Mouse (Mus musculus) forebrain, embryonic 12.5 days (tissue): ENCODE measurements around the gene Slc13a4. TPM values are rescaled to one million over a fixed set of nuclear protein-coding genes. Genes with fewer than 3 reads are reported as not detected.

Source experiments
- ATAC-seq: fragments of 200-750 bp; cut with Nextera tagmentation; 2 replicates; pipeline ENCODE4 v1.8.0; 2017; ENCODE audit warnings: moderate TSS enrichment; ENCODE audit not compliant: low FRiP score
- H3K27ac ChIP-seq: fragments of 300-500 bp; sonication (generic); 2 replicates; pipeline ENCODE4 v1.5.1; 2016; ENCODE audit warnings: mild to moderate bottlenecking
- H3K27me3 ChIP-seq: fragments of 300-500 bp; sonication (generic); 2 replicates; pipeline ENCODE4 v1.6.1; 2016; ENCODE audit warnings: mild to moderate bottlenecking
- H3K36me3 ChIP-seq: fragments of 300-500 bp; sonication (generic); replicated peaks from 2 replicates; pipeline ENCODE4 v1.6.1; 2016; ENCODE audit warnings: mild to moderate bottlenecking
- H3K4me1 ChIP-seq: fragments of 300-500 bp; sonication (generic); 2 replicates; pipeline ENCODE4 v1.6.1; 2016
- H3K4me2 ChIP-seq: fragments of 300-500 bp; sonication (generic); 2 replicates; pipeline ENCODE4 v1.6.1; 2016; ENCODE audit warnings: mild to moderate bottlenecking, moderate library complexity
- H3K4me3 ChIP-seq: fragments of 300-500 bp; sonication (generic); replicated peaks from 2 replicates; pipeline ENCODE4 v1.5.1; 2016; ENCODE audit warnings: mild to moderate bottlenecking
- H3K9ac ChIP-seq: fragments of 300-500 bp; sonication (generic); 2 replicates; pipeline ENCODE4 v1.6.1; 2016; ENCODE audit warnings: mild to moderate bottlenecking
- H3K9me3 ChIP-seq: fragments of 300-500 bp; sonication (generic); 2 replicates; pipeline ENCODE4 v1.6.1; 2016
- WGBS: fragments of 180-500 bp; shearing (Covaris S2); methylation state at CpG from one replicate; pipeline ENCODE4 v1.1.7; 2016; 5-methylcytosine and 5-hydroxymethylcytosine counted together
- polyA plus RNA-seq: library from polyadenylated mRNA; unstranded; fragments of >200 nt; fragmentation: Nextera tagmentation; extraction: Ambion mirVana; gene quantifications from 2 replicates; pipeline ENCODE4 v1.2.1, GENCODE M21; 2016

Gene Slc13a4
- polyA plus RNA-seq, 1 experiment from 2014 or later: 0.14 TPM

DNA sequence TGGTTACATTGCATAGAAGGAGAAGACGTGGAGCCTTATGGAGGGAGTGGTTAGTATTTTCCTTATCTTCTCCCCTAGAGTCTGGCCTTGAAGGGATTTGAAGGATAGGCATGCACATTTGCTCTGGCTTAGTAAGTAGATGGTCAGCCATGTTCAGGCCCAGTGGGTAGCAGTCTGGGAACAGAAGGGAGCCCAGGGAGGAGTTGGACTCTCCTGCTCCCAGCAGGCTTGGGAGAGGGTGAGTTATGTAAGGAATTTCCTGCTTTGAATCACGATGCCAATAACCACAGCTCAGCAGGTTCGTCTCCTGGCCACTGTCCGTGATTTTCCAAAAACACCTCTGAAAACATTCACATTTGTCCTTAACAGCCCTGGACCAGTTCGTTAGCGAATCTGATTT is 22.9 kb upstream of the Slc13a4 start:
- no peak overlapping the region for H3K9ac ChIP-seq
- H3K4me2 ChIP-seq: no peak overlapping the region
- 0 out of 2 replicates have a peak, but pooled peaks cover 2% of the 10 kb centered on the region for H3K27me3 ChIP-seq
- 0 out of 2 replicates have a peak, but pooled peaks cover 2% of the 10 kb centered on the region for H3K4me1 ChIP-seq
- no peak for ATAC-seq
- H3K36me3 ChIP-seq: no peaks in the 10 kb centered on the region
- no peak overlapping the region for H3K4me3 ChIP-seq
- H3K27ac ChIP-seq: no peak overlapping the region
- H3K9me3 ChIP-seq: no peaks in the 10 kb centered on the region
- WGBS: 59% methylated on average over 6 of the region's 6 CpGs

DNA sequence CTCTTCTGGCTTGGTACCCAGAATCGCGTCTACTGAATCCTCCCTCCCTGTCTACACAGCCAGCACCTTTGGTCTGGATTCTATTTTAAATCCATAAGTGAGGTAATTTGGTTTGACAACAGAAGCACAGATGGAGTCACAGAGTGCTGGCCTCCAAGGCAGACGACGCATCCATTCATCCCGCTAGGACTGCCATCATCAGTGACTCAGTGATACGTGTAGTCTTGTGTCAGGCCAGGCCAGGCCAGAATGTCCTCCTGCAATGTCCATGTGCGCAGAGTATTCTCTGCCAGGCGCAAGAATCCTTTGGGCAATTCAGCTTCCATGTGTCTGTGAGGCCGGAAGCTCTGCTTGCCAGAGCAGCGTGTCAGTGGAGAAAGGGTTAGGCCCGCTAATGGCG is 22.0 kb upstream of the Slc13a4 start:
- H3K4me2 ChIP-seq: no peak overlapping the region
- no peak overlapping the region for H3K9ac ChIP-seq
- 0 out of 2 replicates have a peak, but pooled peaks cover 2% of the 10 kb centered on the region for H3K4me1 ChIP-seq
- H3K4me3 ChIP-seq: no peak overlapping the region
- H3K36me3 ChIP-seq: no peaks in the 10 kb centered on the region
- no peaks in the 10 kb centered on the region for H3K9me3 ChIP-seq
- 96% methylated on average over 12 of the region's 12 CpGs for WGBS
- no peak for ATAC-seq
- H3K27me3 ChIP-seq: 0 out of 2 replicates have a peak, but pooled peaks cover 4% of the 10 kb centered on the region
- H3K27ac ChIP-seq: no peak overlapping the region

DNA sequence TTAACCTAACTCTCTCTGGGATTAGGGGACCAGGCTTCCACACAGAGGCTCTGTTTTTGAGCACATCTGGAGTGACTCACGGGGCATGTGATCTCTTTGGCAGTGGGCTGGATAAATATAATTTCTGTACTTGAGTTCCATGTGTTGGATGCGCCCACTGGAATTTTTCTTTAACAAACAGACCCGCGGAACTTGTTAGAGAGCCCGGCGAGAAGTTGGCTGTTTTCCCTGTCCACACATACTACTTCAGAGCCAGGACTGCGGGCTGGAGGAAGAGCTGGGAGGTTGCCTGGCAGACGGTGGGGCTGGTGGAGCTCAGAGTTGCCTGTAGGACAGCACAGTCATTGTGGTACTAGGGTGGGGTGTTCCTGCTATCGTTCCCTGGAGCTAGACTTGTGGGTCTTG is 18.2 kb upstream of the Slc13a4 start, which contains the start of gene Fam180a:
Fam180a (minus strand) TSS at position 31 of the 405 bp plus-strand sequence.
- Histone ChIP-seq H3K27me3 (0 out of 2 replicates have a peak, but pooled peaks cover 4% of the 10 kb centered on the region), H3K9ac (no peak within 1 kb of the TSS), H3K4me3 (no peak within 1 kb of the TSS), H3K9me3 (no peaks in the 10 kb centered on the region), H3K27ac (no peak within 1 kb of the TSS), H3K4me1 (no peaks in the 10 kb centered on the region), H3K4me2 (no peak within 1 kb of the TSS), H3K36me3 (no peaks in the 10 kb centered on the region)
- 82% methylated on average over 9 of the region's 9 CpGs for WGBS
- no peak for ATAC-seq

DNA sequence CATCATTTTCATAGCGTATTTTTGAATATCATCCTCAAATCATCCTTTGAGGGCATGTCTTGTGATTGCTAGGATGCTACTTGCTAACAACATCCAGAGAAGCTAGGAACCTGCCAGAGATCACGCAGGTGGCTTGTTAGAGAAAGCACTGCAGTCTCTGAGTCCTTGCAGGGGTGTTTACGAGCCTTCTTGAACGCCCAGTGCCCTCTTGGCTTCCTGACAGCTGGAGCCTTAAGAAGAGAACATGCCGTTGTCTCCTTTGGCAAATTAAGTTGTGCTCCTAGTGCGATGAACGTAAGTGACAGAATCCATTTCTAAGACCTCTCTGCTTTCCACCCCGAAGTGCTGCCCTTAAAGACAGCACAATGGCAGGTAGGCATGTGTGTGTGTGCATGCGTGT is 16.4 kb upstream of the Slc13a4 start:
- ATAC-seq: no peak
- Histone ChIP-seq H3K4me2 (no peak overlapping the region), H3K27ac (no peak overlapping the region), H3K9ac (no peak overlapping the region), H3K27me3 (0 out of 2 replicates have a peak, but pooled peaks cover 4% of the 10 kb centered on the region), H3K4me1 (no peaks in the 10 kb centered on the region), H3K36me3 (no peaks in the 10 kb centered on the region), H3K4me3 (no peak overlapping the region), H3K9me3 (no peaks in the 10 kb centered on the region)
- WGBS: 81% methylated on average over 9 of the region's 9 CpGs

DNA sequence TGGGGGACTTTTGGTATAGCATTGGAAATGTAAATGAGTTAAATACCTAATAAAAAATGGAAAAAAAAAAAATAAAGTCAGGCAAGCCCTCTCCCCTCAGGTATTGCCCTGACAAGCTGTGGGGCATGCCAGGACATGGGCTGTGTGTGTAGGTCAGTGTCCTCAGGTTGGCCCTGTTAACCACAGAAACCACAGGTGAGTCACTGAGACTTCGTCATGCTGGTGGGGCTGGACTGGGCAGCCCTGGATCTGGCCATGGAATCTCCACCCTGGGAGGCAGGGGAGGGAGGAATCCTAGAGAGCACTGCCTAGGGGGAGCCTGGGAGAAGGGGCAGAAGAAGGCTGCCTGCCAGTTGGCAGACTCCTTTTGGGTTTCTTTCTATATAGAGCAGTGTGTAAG is 15.1 kb upstream of the Slc13a4 start:
- no peaks in the 10 kb centered on the region for H3K4me1 ChIP-seq
- no peaks in the 10 kb centered on the region for H3K36me3 ChIP-seq
- no peak overlapping the region for H3K4me3 ChIP-seq
- H3K27ac ChIP-seq: no peak overlapping the region
- no peaks in the 10 kb centered on the region for H3K9me3 ChIP-seq
- H3K9ac ChIP-seq: no peak overlapping the region
- no peak overlapping the region for H3K4me2 ChIP-seq
- 0 out of 2 replicates have a peak, but pooled peaks cover 4% of the 10 kb centered on the region for H3K27me3 ChIP-seq
- 92% methylated on average over 1 of the region's 1 CpGs for WGBS
- no peak for ATAC-seq

DNA sequence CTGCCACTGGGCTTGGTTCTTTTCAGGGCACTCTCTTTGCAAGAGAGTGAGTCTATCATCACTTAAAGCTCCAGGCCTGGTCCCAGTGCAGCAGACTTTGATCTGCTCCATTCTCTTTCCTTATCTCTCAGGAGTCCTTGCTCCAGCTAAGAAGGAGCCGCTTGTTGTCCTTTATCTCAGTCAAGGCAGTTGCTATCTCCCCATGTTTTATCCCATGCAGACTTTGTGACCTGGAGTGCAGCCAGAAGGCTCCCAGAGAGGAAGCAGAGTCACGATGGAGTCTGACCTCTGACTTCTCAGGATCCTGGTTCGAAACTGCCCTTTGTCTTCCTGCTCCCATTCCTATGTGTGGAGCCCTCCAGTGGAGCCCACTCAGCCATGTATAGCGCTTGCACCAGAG is 13.2 kb upstream of the Slc13a4 start:
- H3K27ac ChIP-seq: no peak overlapping the region
- H3K9me3 ChIP-seq: no peaks in the 10 kb centered on the region
- H3K9ac ChIP-seq: no peak overlapping the region
- no peak overlapping the region for H3K4me2 ChIP-seq
- H3K27me3 ChIP-seq: 0 out of 2 replicates have a peak, but pooled peaks cover 4% of the 10 kb centered on the region
- no peak overlapping the region for H3K4me3 ChIP-seq
- ATAC-seq: no peak
- WGBS: 84% methylated on average over 4 of the region's 4 CpGs
- no peaks in the 10 kb centered on the region for H3K36me3 ChIP-seq
- H3K4me1 ChIP-seq: no peaks in the 10 kb centered on the region

DNA sequence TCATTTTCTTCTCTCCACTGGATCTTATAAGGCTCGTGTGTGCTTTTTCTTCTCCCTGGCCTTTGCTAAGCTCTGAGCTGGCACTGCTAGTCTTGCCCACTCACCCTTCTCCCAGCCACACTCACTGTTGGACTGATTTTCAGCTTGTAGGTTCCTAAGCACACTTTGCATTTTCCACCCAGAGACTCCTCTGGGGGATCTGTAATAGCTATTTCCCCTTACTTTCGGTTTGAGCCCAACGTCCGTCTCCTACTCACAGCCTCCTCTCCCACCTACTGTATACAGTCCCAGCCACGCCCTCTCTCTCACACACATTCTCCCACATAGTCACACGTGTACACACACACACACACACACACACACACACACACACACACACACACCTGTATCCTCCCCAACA is 11.9 kb upstream of the Slc13a4 start:
- 75% methylated on average over 6 of the region's 6 CpGs for WGBS
- Histone ChIP-seq H3K27ac (no peak overlapping the region), H3K27me3 (no peaks in the 10 kb centered on the region), H3K4me1 (no peaks in the 10 kb centered on the region), H3K4me2 (no peak overlapping the region), H3K4me3 (no peak overlapping the region), H3K9ac (no peak overlapping the region), H3K9me3 (no peaks in the 10 kb centered on the region), H3K36me3 (no peaks in the 10 kb centered on the region)
- no peak for ATAC-seq

DNA sequence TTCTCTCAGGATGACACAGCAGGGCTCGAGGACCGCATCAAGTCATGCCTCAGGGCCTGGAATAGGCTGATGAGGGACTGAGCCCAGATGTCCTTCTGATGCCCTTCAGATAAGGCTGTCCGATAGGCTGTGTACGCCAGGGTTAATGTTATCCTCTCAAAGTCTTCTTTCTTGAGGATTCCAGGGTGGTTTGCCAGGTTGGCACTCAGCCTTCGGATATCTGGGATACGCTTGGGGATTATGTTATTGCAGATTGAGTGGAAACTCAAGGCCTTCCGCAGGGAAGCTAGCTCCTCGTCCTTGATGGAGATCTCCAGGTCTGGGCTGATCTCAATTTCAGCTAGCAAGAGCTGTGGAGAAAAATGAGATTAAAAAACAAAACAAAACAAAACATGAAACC is 5.6 kb upstream of the Slc13a4 start:
- no peaks in the 10 kb centered on the region for H3K9me3 ChIP-seq
- H3K4me3 ChIP-seq: no peak overlapping the region
- no peak overlapping the region for H3K4me2 ChIP-seq
- WGBS: 92% methylated on average over 8 of the region's 8 CpGs
- ATAC-seq: no peak
- H3K4me1 ChIP-seq: no peaks in the 10 kb centered on the region
- H3K27ac ChIP-seq: no peak overlapping the region
- no peak overlapping the region for H3K9ac ChIP-seq
- H3K36me3 ChIP-seq: no peaks in the 10 kb centered on the region
- H3K27me3 ChIP-seq: no peaks in the 10 kb centered on the region

DNA sequence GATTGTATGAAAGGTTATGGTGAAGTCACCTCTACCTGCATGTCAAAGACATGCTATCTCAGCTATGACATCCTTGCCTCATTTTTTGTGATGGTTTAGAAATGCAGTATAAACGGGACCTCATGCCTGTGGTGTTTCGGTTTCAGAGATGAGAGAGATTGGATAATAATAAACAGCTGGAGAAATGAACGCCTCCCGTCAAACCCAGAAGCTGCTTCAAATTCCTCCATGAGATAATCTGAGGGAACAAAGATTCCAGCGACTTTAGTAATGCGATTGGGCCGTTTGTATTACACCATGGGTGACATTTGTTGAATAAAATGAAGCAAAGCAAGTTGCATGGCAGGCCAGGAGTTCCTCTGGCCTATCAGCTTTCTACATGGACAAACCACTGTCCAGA is 1.5 kb upstream of the Slc13a4 start:
- no peaks in the 10 kb centered on the region for H3K27me3 ChIP-seq
- H3K9me3 ChIP-seq: no peaks in the 10 kb centered on the region
- no peak overlapping the region for H3K4me3 ChIP-seq
- no peak for ATAC-seq
- WGBS: 83% methylated on average over 7 of the region's 7 CpGs
- peaks cover 3% of the 10 kb centered on the region; the same call in 1 of the 2 replicates for H3K4me1 ChIP-seq
- H3K36me3 ChIP-seq: no peaks in the 10 kb centered on the region
- no peak overlapping the region for H3K9ac ChIP-seq
- H3K27ac ChIP-seq: no peak overlapping the region
- no peak overlapping the region for H3K4me2 ChIP-seq

DNA sequence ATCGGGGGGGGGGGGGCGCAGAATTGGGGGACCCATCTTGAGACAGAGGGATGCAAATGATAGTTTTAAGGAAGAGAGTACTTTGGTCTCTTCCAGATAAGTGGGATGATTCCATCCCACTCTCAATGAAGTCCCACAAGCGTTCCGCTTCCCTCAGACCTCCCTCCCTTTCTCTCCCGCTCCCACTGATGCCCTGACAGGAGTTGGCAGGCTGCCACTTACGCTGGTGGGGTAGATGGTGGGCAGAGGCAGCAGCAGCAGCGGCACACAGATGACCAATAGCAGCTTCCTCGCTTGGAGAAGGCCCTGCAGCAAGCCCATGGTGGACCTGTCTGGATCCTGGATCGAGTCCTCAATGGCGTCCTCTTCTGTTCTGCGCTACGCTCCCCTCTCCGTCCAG is 795 bp downstream of the Slc13a4 start:
- WGBS: 79% methylated on average over 13 of the region's 13 CpGs
- Histone ChIP-seq H3K9ac (no peak overlapping the region), H3K4me1 (peaks cover 3% of the 10 kb centered on the region; the same call in 1 of the 2 replicates), H3K27me3 (no peaks in the 10 kb centered on the region), H3K27ac (no peak overlapping the region), H3K36me3 (no peaks in the 10 kb centered on the region), H3K4me3 (no peak overlapping the region), H3K9me3 (no peaks in the 10 kb centered on the region), H3K4me2 (no peak overlapping the region)
- no peak for ATAC-seq

DNA sequence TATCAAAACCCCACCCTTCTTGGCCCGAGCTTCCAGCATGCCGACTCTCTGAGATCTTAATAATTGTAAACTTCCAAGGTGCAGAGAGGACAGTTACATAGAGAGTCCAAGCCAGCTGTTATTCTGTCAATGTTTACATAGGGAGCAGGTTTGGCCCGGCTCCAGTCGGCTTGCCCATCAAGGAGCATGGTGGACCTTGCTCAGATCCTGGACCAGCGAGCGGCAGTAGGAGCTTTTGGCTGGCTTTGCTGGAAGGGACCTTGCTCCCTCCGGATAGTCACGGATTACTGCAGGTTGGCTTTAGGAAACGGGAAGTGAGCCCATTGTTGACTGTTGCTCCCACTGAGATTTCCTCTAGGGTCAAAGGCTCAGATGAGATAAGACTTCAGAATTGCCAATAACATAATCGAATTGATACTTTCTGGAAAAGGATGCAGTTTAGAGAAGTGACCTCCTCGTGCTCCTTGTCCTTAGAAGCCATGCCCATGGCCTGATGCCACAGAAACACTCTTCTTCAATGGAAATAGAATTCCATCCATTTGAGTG is 4.5 kb downstream of the Slc13a4 start:
- Histone ChIP-seq H3K9me3 (no peaks in the 10 kb centered on the region), H3K9ac (no peak overlapping the region), H3K4me1 (peaks cover 3% of the 10 kb centered on the region; the same call in 1 of the 2 replicates), H3K36me3 (no peaks in the 10 kb centered on the region), H3K4me3 (no peak overlapping the region), H3K4me2 (no peak overlapping the region), H3K27me3 (no peaks in the 10 kb centered on the region), H3K27ac (no peak overlapping the region)
- no peak for ATAC-seq
- 89% methylated on average over 11 of the region's 11 CpGs for WGBS

DNA sequence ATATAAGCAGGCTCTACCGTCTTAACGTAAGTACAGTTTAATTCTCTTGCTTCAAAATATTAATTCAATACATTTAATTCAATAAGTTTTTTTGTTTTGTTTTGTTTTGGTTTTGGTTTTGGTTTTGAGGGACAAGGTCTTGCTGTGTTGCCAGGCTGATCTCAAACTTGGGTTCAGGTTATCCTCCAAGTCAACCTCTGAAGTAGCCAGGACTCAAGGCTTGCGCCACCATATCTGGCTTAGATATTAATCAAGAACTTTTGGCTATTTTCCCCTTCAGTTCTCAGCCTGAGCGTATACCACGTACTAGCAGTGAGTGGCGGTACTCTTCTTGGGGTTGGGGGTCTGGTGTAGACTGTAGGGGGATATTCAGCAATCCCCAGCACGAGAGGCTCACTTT is 5.3 kb downstream of the Slc13a4 start:
- Histone ChIP-seq H3K4me1 (peaks cover 3% of the 10 kb centered on the region; the same call in 1 of the 2 replicates), H3K27me3 (no peaks in the 10 kb centered on the region), H3K27ac (no peak overlapping the region), H3K9me3 (no peaks in the 10 kb centered on the region), H3K4me3 (no peak overlapping the region), H3K4me2 (no peak overlapping the region), H3K9ac (no peak overlapping the region), H3K36me3 (no peaks in the 10 kb centered on the region)
- WGBS: 94% methylated on average over 7 of the region's 7 CpGs
- ATAC-seq: no peak

DNA sequence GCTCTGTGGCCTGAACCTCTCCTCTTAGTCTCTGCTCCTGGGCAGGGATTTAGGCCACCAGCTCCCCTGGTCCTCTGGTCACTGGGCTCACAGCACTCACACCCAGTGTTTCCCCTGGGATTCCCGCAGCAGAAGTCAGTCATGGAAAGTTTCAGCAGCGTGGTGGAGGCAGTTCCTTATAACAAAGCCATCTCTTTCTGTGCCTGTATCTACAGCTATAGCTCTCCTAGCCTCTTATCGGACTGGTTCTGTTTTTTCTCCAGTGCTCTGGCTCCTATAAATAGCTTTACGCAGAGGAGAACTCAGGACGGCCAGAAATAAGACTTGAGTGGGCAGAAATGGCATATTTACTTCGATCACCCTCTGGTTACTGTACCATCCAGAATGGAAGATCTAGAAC is 9.6 kb downstream of the Slc13a4 start:
- no peak overlapping the region for H3K27ac ChIP-seq
- ATAC-seq: no peak
- no peaks in the 10 kb centered on the region for H3K27me3 ChIP-seq
- no peaks in the 10 kb centered on the region for H3K9me3 ChIP-seq
- 90% methylated on average over 6 of the region's 6 CpGs for WGBS
- no peak overlapping the region for H3K4me3 ChIP-seq
- H3K36me3 ChIP-seq: no peaks in the 10 kb centered on the region
- no peak overlapping the region for H3K4me2 ChIP-seq
- H3K4me1 ChIP-seq: no peaks in the 10 kb centered on the region
- no peak overlapping the region for H3K9ac ChIP-seq
